Mouse (Mus musculus) forebrain, embryonic 14.5 days (tissue): ENCODE measurements around the gene Prokr1. TPM values are rescaled to one million over a fixed set of nuclear protein-coding genes. Genes with fewer than 3 reads are reported as not detected.
"Not testable (repeated sequence)": the region's sequence is repeated elsewhere in the genome, so short reads cannot be mapped to it uniquely, and the experiment has no call there.

Experiments
- ATAC-seq: fragments of 200-750 bp; cut with Nextera tagmentation; 2 replicates; pipeline ENCODE4 v1.8.0; 2017; ENCODE audit warnings: mild to moderate bottlenecking, moderate library complexity
- DNase-seq: peaks from one replicate; pipeline ENCODE4 v3.0.0-alpha.2; 2015; ENCODE audit warnings: low spot score
- H3K27ac ChIP-seq: fragments of 300-500 bp; sonication (generic); 2 replicates; pipeline ENCODE4 v1.5.1; 2014; ENCODE audit warnings: low read depth, mild to moderate bottlenecking, control low read depth, low read length, moderate library complexity
- H3K27me3 ChIP-seq: fragments of 300-500 bp; sonication (generic); replicated peaks from 2 replicates; pipeline ENCODE4 v1.6.1; 2014; ENCODE audit warnings: low read length, control low read depth, mixed read lengths; ENCODE audit not compliant: control insufficient read depth, insufficient read depth
- H3K36me3 ChIP-seq: fragments of 300-500 bp; sonication (generic); 2 replicates; pipeline ENCODE4 v1.6.1; 2014; ENCODE audit warnings: low read length, control low read depth; ENCODE audit not compliant: control insufficient read depth, insufficient read depth
- H3K4me1 ChIP-seq: fragments of 300-500 bp; sonication (generic); 2 replicates; pipeline ENCODE4 v1.6.1; 2014; ENCODE audit warnings: antibody characterized with exemption, low read length, control low read depth; ENCODE audit not compliant: control insufficient read depth, insufficient read depth
- H3K4me2 ChIP-seq: fragments of 300-500 bp; sonication (generic); 2 replicates; pipeline ENCODE4 v1.6.1; 2014; ENCODE audit warnings: mild to moderate bottlenecking, control low read depth, low read length
- H3K4me3 ChIP-seq: fragments of 300-500 bp; sonication (generic); 2 replicates; pipeline ENCODE4 v1.5.1; 2014; ENCODE audit warnings: low read depth, low read length, control low read depth
- H3K9ac ChIP-seq: fragments of 300-500 bp; sonication (generic); 2 replicates; pipeline ENCODE4 v1.6.1; 2014; ENCODE audit warnings: mild to moderate bottlenecking, low read length, control low read depth, moderate library complexity
- H3K9me3 ChIP-seq: fragments of 300-500 bp; sonication (generic); replicated peaks from 2 replicates; pipeline ENCODE4 v1.6.1; 2016; ENCODE audit warnings: low read length, control low read depth, mixed read lengths; ENCODE audit not compliant: control insufficient read depth
- WGBS: fragments of 180-500 bp; shearing (Covaris S2); extraction: QIAGEN DNeasy Blood & Tissue Kit; methylation state at CpG from one replicate; pipeline ENCODE4 v1.1.7; 2014; 5-methylcytosine and 5-hydroxymethylcytosine counted together
- polyA plus RNA-seq: library from polyadenylated mRNA; unstranded; fragments of >200 nt; fragmentation: Nextera tagmentation; extraction: Ambion mirVana; gene quantifications from 2 replicates; pipeline ENCODE4 v1.2.1, GENCODE M21; 2014

The Prokr1 gene
- polyA plus RNA-seq = 3.1 and 3.2 TPM in 2 replicates

DNA sequence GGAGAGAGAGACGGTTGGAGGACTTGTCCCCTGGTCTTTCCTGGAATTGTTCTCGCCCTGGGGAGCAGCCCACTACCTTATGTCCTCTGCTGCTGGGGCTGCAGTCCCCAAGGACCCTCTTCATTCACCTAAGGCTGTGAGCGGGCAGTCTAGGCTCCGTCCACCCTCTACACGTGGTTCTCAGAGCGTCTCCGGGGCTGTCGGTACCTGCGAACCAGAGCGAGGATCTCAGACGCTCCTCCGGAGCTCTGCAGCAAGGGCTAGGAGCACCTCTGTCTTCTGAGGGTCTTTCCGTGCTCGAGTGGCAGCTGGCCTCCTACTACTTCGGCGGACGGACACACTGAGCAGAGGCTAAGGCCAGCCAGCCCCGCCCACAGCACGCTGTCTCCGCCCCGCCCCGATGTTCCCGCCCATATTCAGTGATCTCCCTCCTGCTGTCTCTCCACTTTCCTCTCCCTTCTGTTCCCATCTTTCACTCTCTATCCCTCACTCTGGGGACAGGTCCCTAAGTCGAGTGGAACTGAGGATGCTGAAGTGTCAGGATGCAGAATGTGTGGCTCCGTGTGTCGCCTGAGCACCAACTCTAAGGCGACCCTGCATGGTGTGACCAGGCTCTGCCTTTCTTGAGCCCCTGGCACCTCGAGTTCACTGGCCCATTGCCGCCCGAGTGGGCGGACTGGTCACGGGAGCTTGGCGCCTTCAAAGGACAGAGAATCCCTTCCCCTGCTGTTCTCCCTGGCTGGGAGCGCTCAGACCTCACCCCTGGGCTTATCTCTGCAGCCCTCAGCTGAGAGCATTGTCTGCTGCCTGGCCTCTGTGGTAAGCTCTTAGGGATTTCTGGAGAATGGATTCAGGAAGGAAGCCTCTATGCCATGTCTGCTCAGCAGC lies at the start of gene Prokr1:
TSS of gene Prokr1 (minus strand) at position 350 of the 888 bp plus-strand sequence.
- DNase-seq (peak; percentile 65), ATAC-seq (peak; percentile 92)
- no peaks in the 10 kb centered on the region for H3K36me3 ChIP-seq
- 0 out of 2 replicates have a peak within 1 kb of the TSS, but pooled peaks have one; percentile 27 for H3K27ac ChIP-seq
- H3K4me1 ChIP-seq = peaks cover 9% of the 10 kb centered on the region
- H3K27me3 ChIP-seq = no peaks in the 10 kb centered on the region
- peak within 1 kb of the TSS; percentile 95 for H3K4me2 ChIP-seq
- no peaks in the 10 kb centered on the region for H3K9me3 ChIP-seq
- H3K9ac ChIP-seq = peak within 1 kb of the TSS; percentile 65
- H3K4me3 ChIP-seq = peak within 1 kb of the TSS; percentile 46
- under 1% methylated on average over 34 of the region's 34 CpGs for WGBS

DNA sequence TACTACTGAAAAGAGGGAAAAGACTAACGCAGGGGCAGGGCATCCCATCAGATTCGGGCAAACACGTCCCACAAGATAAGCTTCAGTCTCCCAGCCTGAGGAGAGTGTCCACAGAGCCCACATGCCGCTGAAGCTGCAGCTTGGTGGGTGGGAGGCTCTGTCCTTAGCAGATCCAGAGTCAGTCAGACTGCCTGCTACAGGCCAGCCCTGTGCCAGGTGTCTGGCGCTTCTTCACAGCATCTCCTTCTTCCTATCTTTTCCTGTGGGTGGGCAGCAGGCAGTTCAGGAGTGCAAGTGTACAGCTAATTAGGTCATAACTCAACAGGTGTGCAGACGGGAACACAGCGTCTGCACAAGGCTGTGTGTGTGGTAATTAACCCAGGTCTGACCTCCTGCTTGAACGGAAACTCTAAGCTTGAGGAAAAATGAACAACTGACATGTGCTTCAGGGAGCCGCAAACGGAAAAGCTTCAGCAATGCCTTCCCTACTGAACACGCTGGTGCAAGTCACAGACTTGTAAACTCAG lies 47.7 kb upstream of the Prokr1 start:
- ATAC-seq = no peak
- no peak overlapping the region for H3K4me3 ChIP-seq
- H3K36me3 ChIP-seq = 0 out of 2 replicates have a peak, but pooled peaks cover 7% of the 10 kb centered on the region
- H3K4me2 ChIP-seq = no peak overlapping the region
- 65% methylated on average over 11 of the region's 11 CpGs for WGBS
- DNase-seq = no peak
- no peak overlapping the region for H3K9ac ChIP-seq
- no peak overlapping the region for H3K27ac ChIP-seq
- H3K9me3 ChIP-seq = no peaks in the 10 kb centered on the region
- H3K4me1 ChIP-seq = no peaks in the 10 kb centered on the region
- no peaks in the 10 kb centered on the region for H3K27me3 ChIP-seq

DNA sequence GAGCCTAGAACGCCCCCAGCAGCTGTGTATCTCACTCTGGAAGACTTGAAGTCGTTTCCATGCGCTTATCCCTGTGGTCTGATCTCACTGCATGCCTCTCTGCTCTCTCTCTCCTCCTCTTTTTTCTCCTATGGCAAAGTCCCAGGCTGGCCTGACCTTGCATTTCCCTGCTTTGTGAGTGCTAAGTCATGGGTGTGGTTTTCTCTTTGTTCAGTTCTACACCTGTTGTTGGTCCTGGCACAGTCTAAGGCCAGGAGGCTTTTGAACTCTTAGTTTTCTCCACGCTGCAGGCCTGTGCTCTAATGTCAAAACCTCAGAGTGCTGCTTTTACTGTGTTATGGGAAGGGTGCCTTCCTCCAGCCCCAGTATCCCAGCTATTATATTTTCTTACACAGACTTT lies 41.6 kb upstream of the Prokr1 start:
- no peak for DNase-seq
- no peak for ATAC-seq
- Histone ChIP-seq H3K4me1 (no peaks in the 10 kb centered on the region), H3K27ac (no peak overlapping the region; the same call in 1 of the 2 replicates), H3K4me2 (no peak overlapping the region), H3K9ac (no peak overlapping the region), H3K4me3 (no peak overlapping the region), H3K27me3 (no peaks in the 10 kb centered on the region), H3K9me3 (no peaks in the 10 kb centered on the region), H3K36me3 (peaks cover 4% of the 10 kb centered on the region; the same call in 1 of the 2 replicates)
- 71% methylated on average over 4 of the region's 4 CpGs for WGBS

DNA sequence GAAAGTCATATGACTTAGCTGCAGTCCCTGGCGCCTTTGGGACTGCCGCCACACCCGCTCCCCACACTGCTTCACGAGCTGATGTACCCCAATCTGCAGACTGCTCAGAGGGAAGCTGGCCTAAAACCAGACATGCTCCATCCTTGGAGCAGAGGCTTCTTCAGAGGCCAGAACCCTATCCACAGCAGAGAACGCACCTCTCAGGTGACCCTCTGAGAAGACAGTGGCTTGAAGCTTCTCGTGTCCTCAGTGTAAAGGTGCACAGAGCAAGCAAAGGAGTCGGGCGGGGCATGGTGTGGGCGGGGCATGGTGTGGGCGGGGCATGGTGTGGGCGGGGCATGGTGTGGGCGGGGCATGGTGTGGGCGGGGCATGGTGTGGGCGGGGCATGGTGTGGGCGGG lies 38.4 kb upstream of the Prokr1 start:
- H3K36me3 ChIP-seq, H3K4me3 ChIP-seq, H3K9me3 ChIP-seq, ATAC-seq, H3K4me1 ChIP-seq, DNase-seq, H3K9ac ChIP-seq, H3K27ac ChIP-seq, H3K4me2 ChIP-seq, H3K27me3 ChIP-seq: not testable (repeated sequence)
- 78% methylated on average over 12 of the region's 15 CpGs for WGBS

DNA sequence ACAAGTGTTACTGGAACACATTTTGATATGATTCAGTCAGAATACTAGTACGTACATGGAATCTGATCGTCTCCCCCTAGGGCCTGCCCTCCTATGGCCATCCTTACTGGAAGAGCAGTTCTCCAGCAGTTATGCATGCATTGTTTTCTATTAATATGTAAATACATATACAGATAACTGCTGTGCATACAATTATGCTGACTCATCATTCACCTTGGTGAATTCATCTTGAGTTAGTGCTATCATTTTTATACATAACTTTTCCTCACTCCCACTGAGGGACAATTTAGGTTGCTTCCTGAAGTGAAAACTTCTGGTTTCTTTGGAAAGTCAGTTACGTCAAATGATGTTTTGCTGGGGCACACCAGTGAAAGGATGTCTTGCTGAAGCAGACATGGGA lies 32.6 kb upstream of the Prokr1 start:
- no peaks in the 10 kb centered on the region for H3K36me3 ChIP-seq
- H3K9ac ChIP-seq = no peak overlapping the region
- H3K27me3 ChIP-seq = no peaks in the 10 kb centered on the region
- no peak overlapping the region for H3K4me2 ChIP-seq
- peaks cover 4% of the 10 kb centered on the region for H3K4me1 ChIP-seq
- WGBS = 95% methylated on average over 3 of the region's 3 CpGs
- no peak overlapping the region for H3K4me3 ChIP-seq
- H3K27ac ChIP-seq = no peak overlapping the region
- no peak for DNase-seq
- no peaks in the 10 kb centered on the region for H3K9me3 ChIP-seq
- ATAC-seq = no peak

DNA sequence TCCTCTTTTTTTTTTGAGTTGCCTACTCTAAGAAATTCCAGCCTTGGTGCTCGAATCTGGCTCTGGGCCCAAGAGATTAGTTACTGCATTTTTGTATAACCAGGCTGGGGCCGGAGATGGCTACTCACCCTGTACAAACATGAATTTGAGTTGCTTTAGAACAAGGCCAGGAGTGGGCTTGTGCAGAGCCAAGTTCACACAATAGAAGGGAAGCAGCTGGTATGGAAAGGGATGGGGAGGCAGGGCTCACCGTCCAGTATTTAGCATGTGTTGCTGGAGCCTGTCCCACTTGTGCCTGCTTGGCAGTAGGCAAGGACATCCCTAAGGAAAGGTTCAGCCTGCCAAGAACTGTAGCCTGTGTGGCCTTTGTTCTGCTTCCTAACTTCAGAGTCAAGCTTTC lies 30.7 kb upstream of the Prokr1 start:
- Histone ChIP-seq H3K9ac (no peak overlapping the region), H3K27ac (peak overlapping the region; percentile 44; the same call in 1 of the 2 replicates), H3K36me3 (no peaks in the 10 kb centered on the region), H3K9me3 (no peaks in the 10 kb centered on the region), H3K4me2 (no peak overlapping the region), H3K4me1 (peaks cover 4% of the 10 kb centered on the region), H3K4me3 (no peak overlapping the region), H3K27me3 (no peaks in the 10 kb centered on the region)
- ATAC-seq = peak; percentile 92
- WGBS = 23% methylated on average over 3 of the region's 3 CpGs
- DNase-seq = peak; percentile 88

DNA sequence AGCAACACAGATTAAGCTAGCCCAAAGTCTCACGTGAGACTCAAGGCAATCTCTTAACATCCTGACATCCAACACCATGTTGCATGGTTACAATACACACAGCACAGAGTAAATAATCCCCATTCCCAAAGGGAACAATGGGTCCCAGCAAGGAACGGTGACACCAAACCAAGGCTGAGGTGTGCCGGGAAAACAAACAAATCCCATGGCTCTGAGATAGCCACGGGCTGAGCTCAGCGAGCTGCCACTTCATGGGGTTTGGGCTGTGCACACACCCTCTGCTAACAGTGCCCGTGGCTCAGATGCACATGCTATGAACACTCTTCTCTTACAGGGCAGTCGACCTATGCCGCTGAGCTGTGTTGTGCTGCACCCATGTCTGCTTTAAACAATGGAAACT lies 27.5 kb upstream of the Prokr1 start:
- Histone ChIP-seq H3K9me3 (no peaks in the 10 kb centered on the region), H3K27ac (no peak overlapping the region), H3K4me1 (peaks cover 4% of the 10 kb centered on the region), H3K4me2 (no peak overlapping the region), H3K4me3 (no peak overlapping the region), H3K36me3 (no peaks in the 10 kb centered on the region), H3K9ac (no peak overlapping the region), H3K27me3 (no peaks in the 10 kb centered on the region)
- no peak for ATAC-seq
- WGBS = 80% methylated on average over 8 of the region's 8 CpGs
- no peak for DNase-seq

DNA sequence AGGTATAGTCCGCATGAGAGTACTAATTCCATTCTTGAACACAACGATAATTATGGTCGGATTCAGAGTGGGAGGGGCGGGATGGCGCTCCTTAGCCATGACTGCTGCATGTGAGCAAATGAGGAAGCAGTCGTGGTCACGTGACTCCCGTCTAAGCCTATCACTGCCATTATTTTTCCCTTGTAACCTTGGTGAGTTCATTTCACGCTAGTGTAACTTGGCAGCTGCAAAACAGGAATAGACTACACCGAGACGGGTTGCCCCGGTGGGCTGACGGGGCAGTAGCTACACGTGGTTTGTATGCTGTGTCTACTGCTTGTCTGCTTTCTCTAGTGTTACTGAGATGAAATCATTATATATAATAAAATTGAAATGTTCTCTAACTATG lies 25.1 kb upstream of the Prokr1 start:
- Histone ChIP-seq H3K36me3 (no peaks in the 10 kb centered on the region), H3K27me3 (no peaks in the 10 kb centered on the region), H3K4me2 (peak overlapping the region; percentile 17; the same call in 1 of the 2 replicates), H3K9me3 (no peaks in the 10 kb centered on the region), H3K4me3 (no peak overlapping the region), H3K27ac (0 out of 2 replicates have a peak overlapping the region, but pooled peaks have one; percentile 14), H3K4me1 (no peaks in the 10 kb centered on the region), H3K9ac (no peak overlapping the region)
- WGBS = 70% methylated on average over 14 of the region's 14 CpGs
- ATAC-seq = peak; percentile 81
- peak; percentile 72 for DNase-seq
